Mouse (Mus musculus): ENCODE data around the gene Mrpl3. TPM values are rescaled to one million over a fixed set of nuclear protein-coding genes. Genes with fewer than 3 reads are reported as not detected.

Mrpl3 gene
- polyA plus RNA-seq, 1 experiment: 34.0 TPM

Other genes starting within 250 kb of the Mrpl3 start
- 23.8 and 32.0 TPM in 2 replicates for gene Nudt16, start 78.6 kb downstream of the Mrpl3 start, polyA plus RNA-seq (2012; rRNA removed)
- gene 1700080E11Rik, start 91.9 kb downstream of the Mrpl3 start, polyA plus RNA-seq (2012; rRNA removed): not detected in 2 replicates

Data from urinary bladder, adult 2 months (tissue).